Mouse (Mus musculus) midbrain, embryonic 13.5 days (tissue): ENCODE measurements around the gene Upf2. TPM values are rescaled to one million over a fixed set of nuclear protein-coding genes. Genes with fewer than 3 reads are reported as not detected.
A peak's percentile ranks its signal among the peaks of the same experiment; 100 is the strongest.

ENCODE experiments used
- ATAC-seq: fragments of 200-750 bp; cut with Nextera tagmentation; 2 replicates; pipeline ENCODE4 v1.8.0; 2017; ENCODE audit warnings: mild to moderate bottlenecking, moderate TSS enrichment, moderate library complexity
- H3K27ac ChIP-seq: fragments of 300-500 bp; sonication (generic); 2 replicates; pipeline ENCODE4 v1.5.1; 2015; ENCODE audit warnings: inconsistent platforms, mild to moderate bottlenecking, moderate library complexity
- H3K27me3 ChIP-seq: fragments of 300-500 bp; sonication (generic); 2 replicates; pipeline ENCODE4 v1.6.1; 2015; ENCODE audit warnings: mild to moderate bottlenecking, inconsistent platforms
- H3K36me3 ChIP-seq: fragments of 300-500 bp; sonication (generic); 2 replicates; pipeline ENCODE4 v1.6.1; 2015; ENCODE audit warnings: mild to moderate bottlenecking, inconsistent platforms
- H3K4me1 ChIP-seq: fragments of 300-500 bp; sonication (generic); replicated peaks from 2 replicates; pipeline ENCODE4 v1.6.1; 2015; ENCODE audit warnings: inconsistent platforms
- H3K4me2 ChIP-seq: fragments of 300-500 bp; sonication (generic); replicated peaks from 2 replicates; pipeline ENCODE4 v1.6.1; 2015; ENCODE audit warnings: moderate library complexity, mild to moderate bottlenecking, inconsistent platforms
- H3K4me3 ChIP-seq: fragments of 300-500 bp; sonication (generic); replicated peaks from 2 replicates; pipeline ENCODE4 v1.5.1; 2015; ENCODE audit warnings: mild to moderate bottlenecking, inconsistent platforms
- H3K9ac ChIP-seq: fragments of 300-500 bp; sonication (generic); replicated peaks from 2 replicates; pipeline ENCODE4 v1.6.1; 2015; ENCODE audit warnings: mild to moderate bottlenecking, inconsistent platforms
- H3K9me3 ChIP-seq: fragments of 300-500 bp; sonication (generic); 2 replicates; pipeline ENCODE4 v1.6.1; 2016; ENCODE audit warnings: mild to moderate bottlenecking, inconsistent platforms
- WGBS: fragments of 180-500 bp; shearing (Covaris S2); methylation state at CpG from one replicate; pipeline ENCODE4 v1.1.7; 2015; 5-methylcytosine and 5-hydroxymethylcytosine counted together
- polyA plus RNA-seq: library from polyadenylated mRNA; unstranded; fragments of >200 nt; fragmentation: Nextera tagmentation; extraction: Ambion mirVana; gene quantifications from 2 replicates; pipeline ENCODE4 v1.2.1, GENCODE M21; 2015

The Upf2 gene
- polyA plus RNA-seq, 1 experiment from 2014 or later = 10.4 TPM

DNA sequence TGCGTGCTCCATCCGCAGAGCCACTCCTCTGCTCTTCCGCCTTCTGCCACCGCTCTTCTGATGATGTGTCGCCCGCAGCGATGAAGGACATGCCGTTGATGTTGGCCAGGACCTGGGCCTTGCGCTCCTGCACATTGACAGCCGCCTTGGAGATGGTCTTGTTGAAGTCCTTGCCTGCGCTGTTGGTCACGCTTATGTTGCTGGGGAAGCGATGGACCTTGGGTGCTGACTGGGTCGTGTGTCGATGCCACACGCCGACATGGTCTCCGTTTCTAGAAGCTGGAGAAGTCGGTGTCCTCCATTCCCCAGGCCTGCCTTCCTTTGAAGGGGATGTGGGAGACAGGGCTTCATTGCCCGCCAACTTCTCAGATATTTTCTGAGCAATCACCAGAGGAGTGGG lies 149.5 kb downstream of the Upf2 start:
- ATAC-seq = no peak; the same call in 1 of the 2 replicates
- Histone ChIP-seq H3K4me2 (peak overlapping the region; percentile 94), H3K9ac (peak overlapping the region; percentile 67), H3K27ac (no peak overlapping the region), H3K4me3 (peak overlapping the region; percentile 53), H3K27me3 (peaks cover 25% of the 10 kb centered on the region), H3K9me3 (no peaks in the 10 kb centered on the region), H3K36me3 (no peaks in the 10 kb centered on the region), H3K4me1 (peaks cover 10% of the 10 kb centered on the region)
- 42% methylated on average over 20 of the region's 20 CpGs for WGBS

DNA sequence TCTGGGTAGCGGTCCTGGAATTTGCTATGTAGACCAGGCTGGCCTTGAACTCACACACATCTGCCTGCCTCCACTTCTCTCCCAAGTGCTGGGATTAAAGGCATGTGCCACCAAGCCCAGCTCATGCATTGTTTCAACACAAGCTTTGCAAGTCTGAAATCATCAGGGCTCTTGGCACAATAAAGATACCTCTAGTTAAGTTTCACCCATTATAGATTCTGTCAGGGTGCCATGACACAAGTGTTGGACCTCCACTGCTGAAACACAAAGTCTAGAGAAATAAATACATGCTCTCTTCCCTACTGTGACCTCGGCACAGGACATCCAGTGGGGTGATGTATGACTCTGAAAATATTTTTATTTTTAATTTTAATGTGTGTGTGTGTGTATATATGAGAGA lies 154.2 kb downstream of the Upf2 start:
- H3K9ac ChIP-seq = no peak overlapping the region
- WGBS = 90% methylated on average over 2 of the region's 2 CpGs
- peaks cover 5% of the 10 kb centered on the region for H3K4me1 ChIP-seq
- H3K27ac ChIP-seq = no peak overlapping the region
- ATAC-seq = no peak
- no peak overlapping the region for H3K4me3 ChIP-seq
- H3K9me3 ChIP-seq = no peaks in the 10 kb centered on the region
- no peak overlapping the region for H3K4me2 ChIP-seq
- H3K27me3 ChIP-seq = peaks cover 12% of the 10 kb centered on the region
- H3K36me3 ChIP-seq = no peaks in the 10 kb centered on the region

Other genes with a start within 250 kb of the Upf2 start
- 3.5 and 3.9 TPM in 2 replicates for gene Camk1d, start 237.0 kb upstream of the Upf2 start, polyA plus RNA-seq
- gene Nudt5, start 106.5 kb upstream of the Upf2 start, polyA plus RNA-seq = 37.2 and 40.4 TPM in 2 replicates
- 355 and 364 TPM in 2 replicates for gene Cdc123, start 106.3 kb upstream of the Upf2 start, polyA plus RNA-seq
- 1.6 and 2.1 TPM in 2 replicates for gene Gm13199, start 88.5 kb upstream of the Upf2 start, polyA plus RNA-seq
- 90.7 and 100 TPM in 2 replicates for gene Sec61a2, start 56.0 kb upstream of the Upf2 start, polyA plus RNA-seq
- 6.0 and 6.8 TPM in 2 replicates for gene Dhtkd1, start 8.7 kb upstream of the Upf2 start, polyA plus RNA-seq
- gene Proser2, start 178.7 kb downstream of the Upf2 start, polyA plus RNA-seq = 3.3 and 3.4 TPM in 2 replicates